Mouse (Mus musculus): Measurements from ENCODE around the gene Uqcc3. TPM values are rescaled to one million over a fixed set of nuclear protein-coding genes. Genes with fewer than 3 reads are reported as not detected.
A peak's percentile ranks its signal among the peaks of the same experiment; 100 is the strongest.
"Not testable (repeated sequence)": the region's sequence is repeated elsewhere in the genome, so short reads cannot be mapped to it uniquely, and the experiment has no call there.

The Uqcc3 gene
- polyA plus RNA-seq, 1 experiment from 2014 or later = 73.5 TPM

DNA sequence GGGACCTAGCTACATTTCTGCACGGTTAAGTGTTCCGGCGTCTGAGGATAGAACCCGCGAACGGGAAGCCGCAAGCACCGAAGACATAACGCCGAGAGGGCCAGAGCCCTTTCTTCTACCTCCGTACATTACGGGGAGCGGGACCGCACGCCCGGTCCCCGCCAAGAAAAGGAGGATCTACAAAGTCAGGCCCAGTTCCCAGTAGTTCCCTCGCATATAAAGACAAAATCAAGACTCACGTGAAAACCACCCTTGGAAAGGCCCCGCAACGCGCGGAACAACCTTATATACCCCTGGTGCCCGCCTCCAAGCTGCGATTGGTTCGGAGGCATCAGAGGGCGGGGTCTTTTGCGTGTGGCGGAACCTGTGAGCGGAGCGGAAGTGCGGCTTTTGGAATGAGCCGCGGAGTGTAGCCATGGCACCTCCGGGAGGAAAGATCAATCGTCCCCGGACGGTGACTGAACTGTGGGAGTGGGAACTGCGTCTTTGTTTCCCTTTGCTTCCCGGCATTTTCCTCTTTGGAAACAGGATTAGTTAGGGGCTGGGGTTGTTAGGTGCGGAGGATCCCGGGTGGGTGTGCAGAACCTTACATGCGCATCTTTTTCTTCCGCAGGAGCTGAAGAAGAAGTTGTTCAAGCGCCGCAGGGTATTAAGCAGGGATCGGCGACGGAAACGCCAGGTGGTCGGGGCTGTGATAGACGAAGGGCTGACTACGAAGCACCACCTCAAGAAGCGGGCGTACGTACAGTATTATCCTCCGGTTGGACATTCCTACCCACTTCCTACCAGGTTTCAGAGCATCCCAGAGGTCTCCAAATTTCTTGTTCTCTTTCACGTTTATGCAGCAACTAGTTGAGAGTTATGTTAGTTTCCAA lies 8.0 kb upstream of the Uqcc3 start, which contains the start of the genes 1810009A15Rik and Gm49416:
TSS of gene 1810009A15Rik (plus strand) at position 343 of the 875 bp plus-strand sequence.
TSS of gene Gm49416 (plus strand) at position 416 of the 875 bp plus-strand sequence.
- Histone ChIP-seq H3K27ac (replicated peaks) (peak within 1 kb of the TSS; percentile 91), H3K36me3 (peaks cover 14% of the 10 kb centered on the region), H3K27me3 (no peaks in the 10 kb centered on the region), H3K4me2 (peak within 1 kb of the TSS; percentile 80), H3K4me3 (peak within 1 kb of the TSS; percentile 60), H3K9me3 (no peaks in the 10 kb centered on the region), H3K9ac (peak within 1 kb of the TSS; percentile 85), H3K4me1 (replicated peaks) (peaks cover 31% of the 10 kb centered on the region)
- WGBS = under 1% methylated on average over 58 of the region's 58 CpGs
- ATAC-seq (ENCODE audit: low read depth) = peak; percentile 95

DNA sequence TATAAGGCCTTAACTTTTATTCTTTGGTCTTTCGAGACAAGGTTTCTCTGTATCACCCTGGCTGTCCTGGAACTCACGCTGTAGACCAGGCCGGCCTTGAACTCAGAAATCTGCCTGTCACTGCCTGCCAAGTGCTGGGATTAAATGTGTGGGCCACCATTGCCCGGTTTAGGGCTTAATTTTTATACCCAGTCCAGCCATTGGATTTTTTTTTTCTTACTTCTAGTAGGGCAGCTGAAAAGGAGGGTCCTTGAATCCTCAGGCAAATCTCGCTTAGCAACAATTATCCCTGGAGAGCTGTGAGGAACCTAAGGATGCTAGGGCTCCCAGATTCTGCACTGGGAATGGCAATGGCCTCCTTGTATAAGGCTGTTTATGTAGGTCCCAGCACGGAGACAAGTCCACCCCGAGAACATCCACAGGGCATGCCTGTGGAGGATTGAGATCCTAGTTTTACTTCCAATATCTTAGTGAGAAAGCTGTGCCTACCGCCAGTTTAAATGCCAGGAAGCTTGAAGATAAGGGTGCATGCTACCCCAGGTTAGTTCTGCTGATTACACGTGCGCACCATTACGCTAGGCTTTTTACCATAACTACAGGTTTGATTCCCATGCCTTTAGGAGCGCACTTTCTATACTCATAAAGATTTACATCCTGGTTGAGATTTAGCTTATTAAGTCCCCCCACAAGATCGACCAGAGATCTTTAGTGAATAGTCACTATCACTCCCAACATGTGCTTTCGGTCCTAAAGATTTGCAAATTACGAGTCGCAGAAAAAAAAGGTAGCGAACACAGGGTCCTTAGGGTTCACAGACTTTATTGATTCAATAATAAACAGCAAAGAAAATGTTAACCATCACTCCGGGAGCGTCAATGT lies 7.1 kb upstream of the Uqcc3 start:
- no peak for ATAC-seq (ENCODE audit: low read depth)
- Histone ChIP-seq H3K4me3 (peak overlapping the region; percentile 60), H3K27ac (replicated peaks) (peak overlapping the region; percentile 91), H3K4me2 (peak overlapping the region; percentile 80), H3K27me3 (no peaks in the 10 kb centered on the region), H3K36me3 (peaks cover 14% of the 10 kb centered on the region), H3K9ac (peak overlapping the region; percentile 85), H3K4me1 (replicated peaks) (peaks cover 25% of the 10 kb centered on the region), H3K9me3 (no peaks in the 10 kb centered on the region)
- 13% methylated on average over 19 of the region's 19 CpGs for WGBS

DNA sequence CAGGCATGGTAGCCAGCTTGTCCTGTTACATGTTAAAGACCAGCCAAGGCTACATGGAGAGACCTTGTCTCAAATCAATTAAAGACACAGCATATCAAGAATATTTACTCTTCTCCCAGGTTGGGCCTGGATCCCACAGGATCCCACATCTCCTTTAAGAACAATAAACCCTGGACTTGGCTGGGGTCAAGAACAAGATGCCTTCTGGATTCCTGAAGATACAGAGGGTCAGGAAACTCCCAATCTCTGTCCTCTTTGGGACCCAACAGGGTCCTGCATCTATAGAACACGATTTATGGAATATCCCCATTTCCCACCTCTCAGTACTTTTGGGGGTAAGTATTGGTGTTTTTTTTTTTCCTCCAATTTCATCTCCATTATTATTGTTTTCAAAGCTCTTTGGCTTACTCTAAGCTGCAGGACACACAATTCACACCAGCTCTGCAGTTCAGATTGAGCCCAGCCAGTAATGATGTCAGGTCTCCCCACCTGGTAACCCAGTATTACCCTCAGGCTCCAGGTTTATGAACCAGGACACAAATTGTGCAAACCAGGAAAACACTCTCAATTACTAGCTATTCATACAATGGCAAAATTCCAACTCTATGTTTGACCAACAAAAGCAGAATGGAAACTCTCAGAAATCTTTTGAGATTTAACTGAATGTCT lies 6.3 kb upstream of the Uqcc3 start:
- Histone ChIP-seq H3K27me3 (no peaks in the 10 kb centered on the region), H3K36me3 (peaks cover 14% of the 10 kb centered on the region), H3K4me3 (no peak overlapping the region), H3K27ac (replicated peaks) (no peak overlapping the region), H3K4me2 (peak overlapping the region; percentile 80), H3K4me1 (replicated peaks) (peaks cover 19% of the 10 kb centered on the region), H3K9me3 (no peaks in the 10 kb centered on the region), H3K9ac (no peak overlapping the region)
- WGBS = 56% methylated on average over 1 of the region's 1 CpGs
- ATAC-seq (ENCODE audit: low read depth) = no peak

DNA sequence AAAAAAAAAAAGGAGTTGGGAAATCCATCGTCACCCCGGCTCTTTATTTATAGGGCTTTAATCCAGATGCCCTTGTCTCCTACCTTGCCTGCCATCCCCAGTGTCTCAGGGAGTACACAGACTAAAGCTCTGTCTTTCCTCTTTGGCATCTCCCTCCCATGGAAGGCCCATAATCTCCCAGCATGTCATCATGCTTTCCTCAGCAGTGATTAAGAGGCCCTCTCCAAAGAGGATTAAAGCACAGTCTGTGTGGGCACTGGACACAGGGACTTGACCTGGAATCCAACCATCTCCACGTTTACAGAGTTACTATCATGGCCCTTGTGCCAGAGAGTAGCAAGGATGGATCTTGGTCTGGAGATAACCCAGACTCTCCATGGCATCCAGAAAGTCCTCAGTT lies 2.9 kb upstream of the Uqcc3 start, which contains the start of the genes Lbhd1 and Gm49403:
TSS of gene Lbhd1 (plus strand) at position 117 of the 400 bp plus-strand sequence.
TSS of gene Gm49403 (plus strand) at position 315 of the 400 bp plus-strand sequence.
- H3K27me3 ChIP-seq = no peaks in the 10 kb centered on the region
- H3K9me3 ChIP-seq = no peaks in the 10 kb centered on the region
- H3K4me3 ChIP-seq = no peak within 1 kb of the TSS
- H3K4me1 ChIP-seq (replicated peaks) = peaks cover 25% of the 10 kb centered on the region
- no peak within 1 kb of the TSS for H3K9ac ChIP-seq
- WGBS = 83% methylated on average over 3 of the region's 3 CpGs
- H3K36me3 ChIP-seq = peaks cover 4% of the 10 kb centered on the region
- H3K4me2 ChIP-seq = no peak within 1 kb of the TSS
- ATAC-seq (ENCODE audit: low read depth) = no peak
- H3K27ac ChIP-seq (replicated peaks) = no peak within 1 kb of the TSS

DNA sequence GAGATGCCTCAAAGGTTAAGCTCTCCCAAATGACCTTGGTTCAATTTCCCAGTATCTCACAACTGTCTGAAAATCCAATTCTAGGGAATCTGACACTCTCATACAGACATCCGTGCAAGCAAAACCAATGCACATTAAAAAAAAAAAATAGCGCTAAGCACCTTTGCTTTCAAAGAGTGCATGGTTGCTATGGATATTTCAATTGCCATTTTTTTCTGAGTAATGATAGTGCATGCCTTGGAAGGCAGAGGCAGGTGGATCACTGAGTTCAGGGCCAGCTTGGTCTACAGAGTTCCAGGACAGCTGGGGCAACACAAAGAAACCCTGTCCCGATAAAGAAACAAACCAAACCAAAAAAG lies 290 bp upstream of the Uqcc3 start:
- WGBS = 12% methylated on average over 3 of the region's 3 CpGs
- Histone ChIP-seq H3K9me3 (no peaks in the 10 kb centered on the region), H3K27ac (replicated peaks) (no peak overlapping the region), H3K9ac (peak overlapping the region; percentile 82), H3K27me3 (no peaks in the 10 kb centered on the region), H3K4me3 (peak overlapping the region; percentile 83), H3K4me2 (peak overlapping the region; percentile 70), H3K36me3 (peaks cover 22% of the 10 kb centered on the region), H3K4me1 (replicated peaks) (peaks cover 15% of the 10 kb centered on the region)
- ATAC-seq (ENCODE audit: low read depth) = 0 out of 2 replicates have a peak, but pooled peaks have one; percentile 4

DNA sequence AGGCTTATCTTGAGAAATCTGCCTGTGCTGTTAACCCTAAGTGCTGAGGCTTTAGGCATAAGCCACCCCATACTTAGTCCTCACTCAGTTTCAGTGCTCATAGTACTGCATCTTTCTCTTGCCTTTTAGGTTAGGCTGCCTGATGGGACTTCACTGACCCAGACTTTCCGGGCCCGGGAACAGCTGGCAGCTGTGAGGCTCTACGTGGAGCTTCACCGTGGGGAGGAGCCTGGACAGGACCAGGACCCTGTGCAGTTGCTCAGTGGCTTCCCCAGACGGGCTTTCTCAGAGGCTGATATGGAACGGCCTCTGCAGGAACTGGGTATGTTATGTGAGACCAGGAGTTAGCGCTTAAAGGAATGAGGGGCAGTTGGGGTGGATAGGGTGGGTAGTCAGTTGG lies 5.7 kb downstream of the Uqcc3 start:
- H3K9me3 ChIP-seq = no peaks in the 10 kb centered on the region
- H3K4me1 ChIP-seq (replicated peaks) = peaks cover 30% of the 10 kb centered on the region
- H3K4me3 ChIP-seq = no peak overlapping the region
- no peak for ATAC-seq (ENCODE audit: low read depth)
- 96% methylated on average over 7 of the region's 7 CpGs for WGBS
- H3K27me3 ChIP-seq = no peaks in the 10 kb centered on the region
- H3K27ac ChIP-seq (replicated peaks) = no peak overlapping the region
- no peak overlapping the region for H3K4me2 ChIP-seq
- no peak overlapping the region for H3K9ac ChIP-seq
- H3K36me3 ChIP-seq = peaks cover 53% of the 10 kb centered on the region

DNA sequence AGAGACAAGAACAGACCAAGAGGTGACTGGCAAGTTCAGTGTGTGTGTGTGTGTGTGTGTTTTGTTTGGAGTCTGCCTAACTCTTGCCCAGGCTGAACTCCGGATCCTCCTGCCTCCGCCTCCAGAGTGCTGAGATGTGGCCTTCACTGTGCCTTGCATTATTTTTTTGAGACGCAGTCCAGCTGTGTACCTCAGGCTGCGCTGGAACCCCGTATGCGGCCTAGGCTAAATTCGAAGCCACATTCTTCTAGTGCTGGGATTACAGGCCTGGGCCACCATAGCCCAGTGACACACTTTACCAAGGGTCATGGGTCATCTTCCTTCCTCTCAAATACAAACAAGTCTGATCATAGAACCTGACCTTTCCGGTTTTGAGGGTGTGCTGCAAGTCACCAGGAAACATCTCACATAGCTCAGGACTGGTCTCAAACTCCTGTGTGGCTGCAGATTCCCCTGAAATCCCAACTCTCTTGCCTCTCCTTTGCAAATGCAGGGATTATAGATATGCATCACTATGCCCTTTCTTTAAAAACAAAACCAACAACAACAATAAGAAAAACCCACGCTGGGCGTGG lies 8.4 kb downstream of the Uqcc3 start:
- H3K4me2 ChIP-seq = peak overlapping the region; percentile 91
- 76% methylated on average over 10 of the region's 10 CpGs for WGBS
- H3K4me1 ChIP-seq (replicated peaks) = peaks cover 16% of the 10 kb centered on the region
- H3K27me3 ChIP-seq = no peaks in the 10 kb centered on the region
- no peak for ATAC-seq (ENCODE audit: low read depth)
- peaks cover 42% of the 10 kb centered on the region for H3K36me3 ChIP-seq
- H3K9me3 ChIP-seq = no peaks in the 10 kb centered on the region
- H3K9ac ChIP-seq = peak overlapping the region; percentile 97
- H3K27ac ChIP-seq (replicated peaks) = peak overlapping the region; percentile 84; the same call in 1 of the 2 replicates
- peak overlapping the region; percentile 97 for H3K4me3 ChIP-seq

DNA sequence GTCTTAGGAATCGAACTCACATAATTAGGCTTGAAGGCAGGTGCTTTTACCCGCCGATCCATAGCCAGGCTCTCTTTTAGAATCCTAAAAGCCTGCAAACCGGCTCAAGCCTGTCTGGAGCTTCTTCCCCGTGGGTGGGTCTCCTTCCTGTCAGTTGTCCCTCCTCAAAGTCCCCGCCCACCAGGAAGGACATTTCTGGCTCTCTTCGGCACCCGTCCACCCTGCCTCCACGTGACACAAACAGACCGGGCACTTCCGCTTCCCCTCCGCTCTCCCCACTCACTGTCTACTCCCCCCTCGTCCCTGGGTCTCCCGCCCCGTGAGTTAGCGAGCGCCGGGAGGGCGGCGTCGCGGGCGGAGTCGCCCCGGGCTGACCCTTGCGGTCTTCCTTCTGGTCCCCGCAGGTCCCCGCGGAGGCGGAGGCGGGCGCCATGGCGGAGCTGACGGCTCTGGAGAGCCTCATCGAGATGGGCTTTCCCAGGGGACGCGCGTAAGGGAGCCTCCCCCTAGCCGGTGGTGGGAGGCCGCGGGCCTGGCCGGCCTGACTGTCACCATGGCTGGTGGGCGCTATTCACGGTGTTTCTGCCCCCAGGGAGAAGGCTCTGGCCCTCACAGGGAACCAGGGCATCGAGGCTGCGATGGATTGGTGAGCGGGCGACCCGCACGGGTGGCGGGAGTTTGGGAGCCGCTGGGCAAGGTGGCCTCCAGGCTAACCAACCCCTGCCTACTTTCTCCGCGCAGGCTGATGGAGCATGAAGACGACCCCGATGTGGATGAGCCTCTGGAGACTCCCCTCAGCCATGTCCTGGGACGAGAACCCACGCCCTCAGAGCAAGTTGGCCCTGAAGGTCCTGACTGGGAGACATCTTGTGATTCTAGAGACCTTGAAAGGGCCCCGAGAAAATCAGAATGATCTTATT lies 9.2 kb downstream of the Uqcc3 start, which contains the start of gene Ubxn1:
TSS of gene Ubxn1 (plus strand) at position 230 of the 920 bp plus-strand sequence.
- Histone ChIP-seq H3K27me3 (no peaks in the 10 kb centered on the region), H3K4me1 (replicated peaks) (peaks cover 16% of the 10 kb centered on the region), H3K4me2 (peak within 1 kb of the TSS; percentile 91), H3K4me3 (peak within 1 kb of the TSS; percentile 97), H3K27ac (replicated peaks) (peak within 1 kb of the TSS; percentile 84), H3K9ac (peak within 1 kb of the TSS; percentile 97), H3K36me3 (peaks cover 36% of the 10 kb centered on the region), H3K9me3 (no peaks in the 10 kb centered on the region)
- 1% methylated on average over 59 of the region's 59 CpGs for WGBS
- peak; percentile 97 for ATAC-seq (ENCODE audit: low read depth)

DNA sequence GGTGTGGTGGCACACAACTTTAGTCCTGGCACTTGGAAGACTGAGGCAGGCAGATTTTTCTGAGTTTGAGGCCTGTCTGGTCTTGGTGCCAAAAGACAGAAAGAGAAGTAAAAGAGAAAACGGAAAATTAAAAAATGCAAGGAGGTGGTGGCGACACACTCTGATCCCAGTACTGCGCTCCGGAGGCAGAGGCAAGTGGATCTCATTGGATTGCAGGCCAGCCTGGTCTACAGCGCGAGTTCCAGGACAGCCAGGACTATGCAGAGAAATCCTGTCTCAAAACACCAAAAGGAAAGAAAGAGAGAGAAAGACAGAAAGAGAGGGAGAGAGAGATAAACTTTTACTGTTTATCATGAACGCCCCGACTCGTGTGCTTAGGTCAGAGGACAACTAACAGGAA lies 9.9 kb downstream of the Uqcc3 start:
- 65% methylated on average over 9 of the region's 9 CpGs for WGBS
- peak overlapping the region; percentile 97 for H3K4me3 ChIP-seq

DNA sequence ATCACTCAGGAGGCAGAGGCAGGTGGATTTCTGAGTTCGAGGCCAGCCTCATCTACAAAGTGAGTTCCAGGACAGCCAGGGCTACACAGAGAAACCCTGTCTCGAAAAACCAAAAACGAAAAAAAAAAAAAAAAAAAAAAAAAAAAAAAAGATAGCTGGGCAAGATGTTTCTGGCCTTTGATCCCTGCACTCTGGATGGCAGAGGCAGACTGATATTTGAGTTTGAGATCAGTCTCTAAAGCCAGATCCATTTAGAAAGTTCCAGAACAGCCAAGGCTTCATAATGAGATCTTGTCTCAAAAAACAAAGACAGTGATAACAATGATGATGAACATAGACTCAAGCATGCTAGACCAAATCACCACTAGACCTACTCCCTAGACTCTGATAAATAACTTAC lies 10.3 kb downstream of the Uqcc3 start:
- not testable (repeated sequence) for H3K27ac ChIP-seq (replicated peaks); H3K27me3 ChIP-seq; ATAC-seq (ENCODE audit: low read depth); H3K9me3 ChIP-seq; H3K9ac ChIP-seq
- Histone ChIP-seq H3K36me3 (peaks cover 25% of the 10 kb centered on the region), H3K4me2 (peak overlapping the region; percentile 91), H3K4me3 (peak overlapping the region; percentile 97; the same call in 1 of the 2 replicates), H3K4me1 (replicated peaks) (peaks cover 16% of the 10 kb centered on the region)
- WGBS = 70% methylated on average over 3 of the region's 3 CpGs

More for the DNA sequence above, 9.9 kb downstream of the Uqcc3 start:
- Histone ChIP-seq H3K36me3 (peaks cover 29% of the 10 kb centered on the region), H3K4me1 (replicated peaks) (peaks cover 16% of the 10 kb centered on the region), H3K27ac (replicated peaks) (peak overlapping the region; percentile 84), H3K27me3 (no peaks in the 10 kb centered on the region), H3K9ac (peak overlapping the region; percentile 97), H3K4me2 (peak overlapping the region; percentile 91), H3K9me3 (no peaks in the 10 kb centered on the region)
- ATAC-seq (ENCODE audit: low read depth) = peak; percentile 51
